Mouse (Mus musculus) G1E (cell line): ENCODE measurements at regions not wholly inside any gene's neighbourhood (a gene's known extent, or its start where the extent isn't known, plus 50 kb on each side); places are given as distances from the start of the nearest gene placed in this dataset.

Experiments
- ATAC-seq: 2 replicates; pipeline ENCODE4 v1.8.0; 2016; ENCODE audit warnings: mild to moderate bottlenecking; ENCODE audit not compliant: insufficient number of reproducible peaks, poor library complexity, low FRiP score, severe bottlenecking; ENCODE audit errors: extremely low read depth
- DNase-seq: peaks from one replicate; pipeline ENCODE4 v3.0.0; 2012; ENCODE audit warnings: low spot score
- H3K27me3 ChIP-seq: 2 replicates; pipeline ENCODE4 v1.6.1; 2012; ENCODE audit warnings: mild to moderate bottlenecking, low read length, inconsistent platforms; ENCODE audit not compliant: insufficient read depth
- H3K36me3 ChIP-seq: replicated peaks from 2 replicates; pipeline ENCODE3; 2012; ENCODE audit warnings: mild to moderate bottlenecking, inconsistent platforms
- H3K4me1 ChIP-seq: 2 replicates; pipeline ENCODE4 v1.6.1; 2012; ENCODE audit warnings: low read depth, low read length, inconsistent platforms, mixed read lengths; ENCODE audit not compliant: insufficient read depth
- H3K4me3 ChIP-seq: 2 replicates; pipeline ENCODE4 v1.5.1; 2012; ENCODE audit warnings: low read depth, mild to moderate bottlenecking, inconsistent platforms, low read length, moderate library complexity, mixed read lengths
- H3K9me3 ChIP-seq: replicated peaks from 2 replicates; pipeline ENCODE4 v1.6.1; 2012; ENCODE audit warnings: inconsistent platforms
- CTCF ChIP-seq: IDR thresholded peaks from 2 replicates; pipeline ENCODE4 v1.5.1; 2012; ENCODE audit warnings: low read depth, low read length, inconsistent platforms, mixed read lengths
- GATA1 ChIP-seq: IDR thresholded peaks from 2 replicates; pipeline ENCODE4 v1.6.1; 2012; ENCODE audit warnings: borderline replicate concordance, low read length, inconsistent platforms, mixed read lengths
- GATA2 ChIP-seq: IDR thresholded peaks from 2 replicates; pipeline ENCODE4 v1.6.1; 2012; ENCODE audit warnings: low read depth, low read length, inconsistent platforms, borderline replicate concordance
- POLR2AphosphoS5 ChIP-seq: IDR thresholded peaks from 2 replicates; pipeline ENCODE4 v1.6.1; 2012; ENCODE audit warnings: low read depth, low read length, inconsistent platforms; ENCODE audit not compliant: insufficient replicate concordance
- TAL1 ChIP-seq: conservative IDR thresholded peaks from 2 replicates; pipeline ENCODE4 v1.6.1; 2012; ENCODE audit warnings: low read depth, low read length, inconsistent platforms, mixed read lengths

DNA sequence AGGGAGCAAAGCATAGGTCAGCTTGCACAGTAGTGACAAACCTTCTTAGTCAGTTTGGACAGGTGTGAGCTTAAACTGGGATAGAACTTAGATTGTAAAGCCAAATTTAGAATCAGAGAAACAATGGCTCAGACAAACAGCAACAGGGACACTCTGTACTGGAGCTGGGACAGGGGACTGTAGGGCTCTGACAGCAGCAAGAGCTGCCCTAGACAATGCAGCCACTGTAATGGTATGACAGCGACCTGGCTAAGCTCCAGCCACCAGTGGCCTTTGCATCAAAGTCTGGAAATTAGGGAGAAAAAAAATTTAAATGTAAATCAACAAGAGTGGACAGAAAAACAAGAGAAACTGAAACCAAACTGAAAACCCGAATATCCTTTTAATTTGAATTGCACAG is 53.2 kb upstream of the Armc3 start:
- H3K4me1 ChIP-seq = peaks cover 11% of the 10 kb centered on the region
- no peaks in the 10 kb centered on the region for H3K36me3 ChIP-seq
- DNase-seq = no peak
- TF ChIP-seq CTCF (no peak), TAL1 (no peak), POLR2AphosphoS5 (no peak), GATA1 (no peak), GATA2 (no peak)
- H3K27me3 ChIP-seq = peaks cover 60% of the 10 kb centered on the region
- no peak for ATAC-seq
- no peaks in the 10 kb centered on the region for H3K9me3 ChIP-seq
- no peak overlapping the region for H3K4me3 ChIP-seq

DNA sequence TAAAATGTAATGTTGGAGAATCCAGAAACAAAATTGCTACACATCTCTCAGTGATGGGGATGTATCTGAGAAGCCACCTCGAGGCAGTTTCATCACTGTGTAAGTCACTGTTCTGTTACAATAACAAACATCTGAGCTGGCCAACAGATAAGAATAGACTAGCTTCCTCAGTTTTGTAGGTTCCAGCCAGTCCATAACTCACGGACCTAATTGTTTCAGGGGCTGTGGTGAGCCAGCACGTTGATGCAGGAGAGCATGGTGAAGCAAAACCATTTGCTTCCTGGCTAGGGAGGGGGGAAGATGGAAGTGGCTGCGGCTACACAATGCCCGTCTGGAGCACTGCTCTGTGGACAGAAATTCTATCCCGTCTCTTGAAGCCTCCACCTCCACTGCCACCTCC is 52.8 kb upstream of the Armc3 start:
- TF ChIP-seq GATA2 (no peak), GATA1 (no peak), POLR2AphosphoS5 (no peak), TAL1 (no peak), CTCF (no peak)
- DNase-seq (no peak), ATAC-seq (no peak)
- Histone ChIP-seq H3K27me3 (peaks cover 58% of the 10 kb centered on the region), H3K4me3 (no peak overlapping the region), H3K9me3 (no peaks in the 10 kb centered on the region), H3K36me3 (no peaks in the 10 kb centered on the region), H3K4me1 (peaks cover 11% of the 10 kb centered on the region)

DNA sequence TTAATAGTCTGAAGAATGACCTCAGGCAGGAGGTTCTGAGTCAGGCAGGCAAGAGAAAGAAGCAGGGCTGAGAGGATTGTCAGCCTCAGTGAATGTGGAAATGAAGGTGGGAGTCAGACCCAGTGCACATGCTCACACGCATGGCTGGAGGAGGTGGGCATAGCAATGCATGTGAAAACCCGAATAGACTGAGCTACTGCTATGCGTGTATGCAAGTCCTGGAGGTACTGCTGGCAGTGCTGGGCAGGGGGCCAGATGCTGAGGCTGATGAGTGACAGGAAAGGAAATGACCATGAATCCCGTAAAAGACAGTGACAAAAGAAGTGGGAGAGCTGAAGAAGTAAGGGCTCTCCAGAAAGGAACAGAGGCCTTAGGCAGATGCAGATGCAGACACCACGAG is 50.3 kb upstream of the Armc3 start:
- no peak for ATAC-seq
- Histone ChIP-seq H3K36me3 (no peaks in the 10 kb centered on the region), H3K4me3 (no peak overlapping the region), H3K4me1 (peaks cover 11% of the 10 kb centered on the region), H3K9me3 (no peaks in the 10 kb centered on the region), H3K27me3 (peaks cover 55% of the 10 kb centered on the region)
- TF ChIP-seq CTCF (no peak), GATA2 (no peak), GATA1 (no peak)
- DNase-seq = no peak
